Mouse (Mus musculus) heart, postnatal 0 days (tissue): Measurements from ENCODE around the gene Lpar1.

ENCODE experiments used
- CTCF ChIP-seq: IDR thresholded peaks from 2 replicates; pipeline ENCODE4 v1.5.1; 2016; ENCODE audit warnings: antibody characterized with exemption, control low read depth, low read depth
- EP300 ChIP-seq: IDR thresholded peaks from 2 replicates; pipeline ENCODE4 v1.6.1; 2016; ENCODE audit warnings: antibody characterized with exemption, low read depth

DNA sequence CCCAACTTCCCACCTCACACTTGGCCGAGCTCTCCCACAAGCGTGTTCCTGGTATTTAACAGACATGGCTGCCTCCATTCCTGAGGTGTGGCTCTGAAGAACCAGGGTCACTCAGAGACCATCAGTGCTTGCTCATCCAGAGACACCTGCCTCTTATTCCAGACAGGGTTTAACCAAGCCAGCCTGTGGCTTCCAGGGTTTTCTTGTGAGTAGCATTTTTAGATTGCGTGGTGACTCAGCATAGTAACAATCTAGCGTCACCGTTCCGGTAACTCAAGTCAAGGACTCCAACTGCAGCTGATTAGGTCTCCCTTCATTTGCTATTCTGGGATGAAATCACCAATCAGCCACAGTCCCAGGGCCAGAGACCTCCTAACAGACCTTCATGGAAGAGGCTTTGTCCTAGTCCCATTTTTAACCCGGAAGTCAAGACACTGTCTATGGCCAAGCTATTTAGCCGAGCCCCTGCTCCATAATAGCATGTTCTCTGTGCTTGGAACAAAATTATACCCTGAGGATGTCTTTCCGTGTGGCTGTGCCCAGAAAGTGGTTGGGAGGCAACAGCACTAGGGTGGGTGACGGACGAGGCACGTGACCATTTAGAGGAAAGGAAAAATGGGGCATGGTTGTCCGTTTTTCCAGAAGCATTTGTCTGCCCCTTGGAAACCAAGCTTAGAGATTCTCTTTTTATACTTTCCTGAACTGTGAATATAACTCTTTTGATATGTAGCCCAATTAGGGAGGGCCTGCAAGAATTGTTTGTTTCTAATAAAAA is 89.1 kb downstream of the Lpar1 start:
- TF ChIP-seq CTCF (no peak), EP300 (no peak)
